Mouse (Mus musculus): ENCODE measurements around the gene Pml.

Pml gene

GRCm38 (mm10) chr9:58241780-58242485, 7.7 kb downstream of the Pml start:
- no peak for DNase-seq (ENCODE audit: extremely low spot score)

GRCm38 (mm10) chr9:58234502-58235015, 15.0 kb downstream of the Pml start:
- DNase-seq (ENCODE audit: extremely low spot score): no peak

GRCm38 (mm10) chr9:58232374-58232773, 17.2 kb downstream of the Pml start:
- no peak for DNase-seq (ENCODE audit: extremely low spot score)

GRCm38 (mm10) chr9:58231746-58232145, 17.8 kb downstream of the Pml start:
- no peak for DNase-seq (ENCODE audit: extremely low spot score)

GRCm38 (mm10) chr9:58228777-58229466, 20.7 kb downstream of the Pml start:
- DNase-seq (ENCODE audit: extremely low spot score): no peak

GRCm38 (mm10) chr9:58225915-58226913, 23.4 kb downstream of the Pml start:
- DNase-seq (ENCODE audit: extremely low spot score): peak; percentile 50

GRCm38 (mm10) chr9:58224356-58224755, 25.2 kb downstream of the Pml start:
- no peak for DNase-seq (ENCODE audit: extremely low spot score)

GRCm38 (mm10) chr9:58220218-58220903, 29.2 kb downstream of the Pml start:
- DNase-seq (ENCODE audit: extremely low spot score): peak; percentile 49

GRCm38 (mm10) chr9:58218539-58218938, 31.0 kb downstream of the Pml start:
- no peak for DNase-seq (ENCODE audit: extremely low spot score)

- DNase-seq (ENCODE audit: extremely low spot score): peak; percentile 69
Measured at GRCm38 (mm10) chr9:58216402-58216801, 33.2 kb downstream of the Pml start.

- DNase-seq (ENCODE audit: extremely low spot score): no peak
Measured at GRCm38 (mm10) chr9:58214519-58215180, 34.9 kb downstream of the Pml start.

GRCm38 (mm10) chr9:58213865-58214264, 35.7 kb downstream of the Pml start:
- DNase-seq (ENCODE audit: extremely low spot score): no peak

GRCm38 (mm10) chr9:58213377-58213776, 36.2 kb downstream of the Pml start:
- DNase-seq (ENCODE audit: extremely low spot score): no peak

- DNase-seq (ENCODE audit: extremely low spot score): no peak
Measured at GRCm38 (mm10) chr9:58210304-58210627, 39.3 kb downstream of the Pml start.

- no peak for DNase-seq (ENCODE audit: extremely low spot score)
Measured at GRCm38 (mm10) chr9:58209462-58210303, 39.9 kb downstream of the Pml start.

- DNase-seq (ENCODE audit: extremely low spot score): no peak
Measured at GRCm38 (mm10) chr9:58206013-58206412, 43.6 kb downstream of the Pml start.

GRCm38 (mm10) chr9:58204448-58205000, 45.1 kb downstream of the Pml start:
- peak; percentile 91 for DNase-seq (ENCODE audit: extremely low spot score)

GRCm38 (mm10) chr9:58203516-58204447, 45.8 kb downstream of the Pml start, which contains the start of the genes Islr and Islr2:
Gene Islr, minus strand, starts transcription at chr9:58204306.
Gene Islr2, minus strand, starts transcription at chr9:58204319.
- peak; percentile 80 for DNase-seq (ENCODE audit: extremely low spot score)

All from embryo, embryonic 9.5 days (tissue).